Mouse (Mus musculus): ENCODE measurements around the gene Myod1.

Gene Myod1

GRCm38 (mm10) chr7:46393116-46393515, 16.8 kb downstream of the Myod1 start:
- DNase-seq, result peak; percentile 100

DNA sequence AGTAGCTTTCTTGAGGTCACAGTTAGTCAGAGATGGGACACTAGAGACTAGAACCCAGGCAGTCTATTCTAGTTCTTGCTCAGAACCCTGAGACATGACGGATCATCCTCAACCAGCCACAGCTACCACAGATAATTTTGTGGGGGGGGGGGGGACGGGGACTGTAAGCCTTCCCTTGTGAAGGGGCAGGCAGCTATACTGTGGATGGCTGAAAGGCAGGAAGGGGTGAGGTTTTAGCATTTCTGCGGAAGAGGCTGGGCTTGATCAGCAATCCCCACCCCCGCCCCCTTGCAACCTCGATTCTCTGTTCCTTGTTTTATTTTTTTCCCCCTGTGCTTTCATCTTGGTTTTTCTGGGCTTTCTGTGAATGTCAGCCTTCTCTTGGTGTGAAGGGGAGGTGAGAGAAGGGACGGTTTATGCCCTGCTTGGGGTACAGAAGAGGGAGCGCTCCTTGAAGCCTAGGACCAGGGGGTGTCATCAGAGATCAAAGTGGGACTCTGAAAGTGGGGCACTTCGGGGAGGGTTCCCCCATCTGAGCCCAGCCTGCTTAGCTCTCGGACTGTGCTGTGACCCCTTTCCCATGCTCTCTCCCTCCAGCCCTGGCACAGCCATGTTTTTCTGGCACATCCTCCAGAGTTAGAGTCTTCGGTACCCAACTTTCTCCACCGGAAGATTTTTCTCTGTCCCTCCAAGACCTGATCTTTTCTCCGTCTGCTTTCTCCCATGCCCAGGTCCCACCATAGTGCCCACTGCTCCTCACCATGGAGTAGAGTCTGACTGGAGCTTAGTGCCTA, 17.6 kb downstream of the Myod1 start:
- peak; percentile 59 for DNase-seq

GRCm38 (mm10) chr7:46394933-46395332, 18.7 kb downstream of the Myod1 start:
- DNase-seq, result peak; percentile 62

- no peak for DNase-seq
These were observed 19.3 kb downstream of the Myod1 start for GRCm38 (mm10) chr7:46395571-46395970.

DNA sequence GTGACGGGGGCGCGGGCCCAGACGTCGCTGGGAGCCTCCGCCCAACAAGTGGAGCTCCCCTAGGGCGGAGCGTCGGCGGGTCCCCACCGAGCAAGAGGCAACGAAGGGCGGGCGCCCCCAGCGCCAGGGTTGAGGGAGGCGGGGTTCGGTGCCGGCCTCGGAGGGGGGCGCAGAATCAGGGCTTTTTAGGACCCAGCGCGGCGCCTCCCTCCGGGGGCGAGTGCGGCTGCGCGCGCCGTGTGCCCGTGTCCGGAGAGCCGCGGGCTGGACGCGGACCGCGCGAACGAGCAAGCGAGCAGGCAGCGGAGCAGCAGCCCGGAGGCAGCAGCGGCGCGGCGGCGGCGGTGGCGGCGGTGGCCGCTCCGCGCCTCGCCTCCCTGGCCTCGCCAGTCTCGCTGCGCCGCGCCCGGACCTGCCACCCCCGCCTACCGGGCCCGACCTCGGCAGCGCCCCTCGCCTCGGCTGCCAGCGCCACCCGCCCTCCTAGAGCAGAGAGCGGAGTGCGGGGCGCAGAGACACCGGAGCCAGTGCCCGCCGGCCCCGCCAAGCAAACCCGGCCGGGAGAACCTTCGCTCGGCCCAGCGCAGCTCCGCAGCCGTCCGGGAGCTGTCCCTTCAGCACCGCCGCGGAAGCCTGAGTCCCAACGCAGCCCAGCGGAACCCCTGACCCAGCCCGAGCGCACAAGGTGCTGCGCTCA, 20.1 kb downstream of the Myod1 start, which contains the start of gene Kcnc1:
Gene Kcnc1, plus strand, starts transcription at position 267 of the 697 bp plus-strand sequence.
- DNase-seq, result peak; percentile 89

- peak; percentile 75 for DNase-seq
These were observed 20.9 kb downstream of the Myod1 start for GRCm38 (mm10) chr7:46396928-46397731.

DNA sequence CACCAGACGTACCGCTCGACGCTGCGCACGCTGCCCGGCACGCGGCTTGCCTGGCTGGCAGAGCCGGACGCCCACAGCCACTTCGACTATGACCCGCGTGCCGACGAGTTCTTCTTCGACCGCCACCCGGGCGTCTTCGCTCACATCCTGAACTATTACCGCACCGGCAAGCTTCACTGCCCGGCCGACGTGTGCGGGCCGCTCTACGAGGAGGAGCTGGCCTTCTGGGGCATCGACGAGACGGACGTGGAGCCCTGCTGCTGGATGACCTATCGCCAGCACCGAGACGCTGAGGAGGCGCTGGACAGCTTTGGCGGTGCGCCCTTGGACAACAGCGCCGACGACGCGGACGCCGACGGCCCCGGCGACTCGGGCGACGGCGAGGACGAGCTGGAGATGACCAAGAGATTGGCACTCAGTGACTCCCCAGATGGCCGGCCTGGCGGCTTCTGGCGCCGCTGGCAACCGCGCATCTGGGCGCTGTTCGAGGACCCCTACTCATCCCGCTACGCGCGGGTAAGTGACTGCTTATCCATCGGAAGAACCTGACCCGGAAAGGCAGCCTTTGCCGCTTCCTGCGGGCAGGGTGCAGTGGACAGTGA, 21.6 kb downstream of the Myod1 start:
- DNase-seq, result peak; percentile 59

GRCm38 (mm10) chr7:46398612-46399011, 22.3 kb downstream of the Myod1 start:
- DNase-seq, result peak; percentile 51

DNA sequence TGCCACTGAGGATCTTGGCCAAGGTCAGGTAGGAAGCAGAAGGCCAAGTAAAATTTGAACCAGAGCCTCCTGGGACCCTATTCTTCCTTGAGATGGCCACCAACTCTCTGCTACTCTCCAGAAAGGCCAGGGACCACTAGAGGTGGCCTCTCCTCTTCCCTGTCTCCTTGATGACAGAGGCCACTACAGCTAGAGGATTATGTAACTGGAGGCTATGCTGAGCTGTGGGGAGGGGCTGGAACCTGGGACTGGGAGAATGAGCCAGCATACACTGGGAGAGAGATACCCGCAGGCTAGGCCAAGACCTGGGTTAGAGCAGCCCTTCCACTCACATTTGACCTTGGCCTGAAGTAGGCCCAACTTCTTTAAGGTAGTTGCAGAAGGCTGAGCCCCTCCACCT, 23.4 kb downstream of the Myod1 start:
- DNase-seq, result peak; percentile 65

- DNase-seq, result peak; percentile 40
These were observed 24.1 kb downstream of the Myod1 start for GRCm38 (mm10) chr7:46400346-46400745.

DNA sequence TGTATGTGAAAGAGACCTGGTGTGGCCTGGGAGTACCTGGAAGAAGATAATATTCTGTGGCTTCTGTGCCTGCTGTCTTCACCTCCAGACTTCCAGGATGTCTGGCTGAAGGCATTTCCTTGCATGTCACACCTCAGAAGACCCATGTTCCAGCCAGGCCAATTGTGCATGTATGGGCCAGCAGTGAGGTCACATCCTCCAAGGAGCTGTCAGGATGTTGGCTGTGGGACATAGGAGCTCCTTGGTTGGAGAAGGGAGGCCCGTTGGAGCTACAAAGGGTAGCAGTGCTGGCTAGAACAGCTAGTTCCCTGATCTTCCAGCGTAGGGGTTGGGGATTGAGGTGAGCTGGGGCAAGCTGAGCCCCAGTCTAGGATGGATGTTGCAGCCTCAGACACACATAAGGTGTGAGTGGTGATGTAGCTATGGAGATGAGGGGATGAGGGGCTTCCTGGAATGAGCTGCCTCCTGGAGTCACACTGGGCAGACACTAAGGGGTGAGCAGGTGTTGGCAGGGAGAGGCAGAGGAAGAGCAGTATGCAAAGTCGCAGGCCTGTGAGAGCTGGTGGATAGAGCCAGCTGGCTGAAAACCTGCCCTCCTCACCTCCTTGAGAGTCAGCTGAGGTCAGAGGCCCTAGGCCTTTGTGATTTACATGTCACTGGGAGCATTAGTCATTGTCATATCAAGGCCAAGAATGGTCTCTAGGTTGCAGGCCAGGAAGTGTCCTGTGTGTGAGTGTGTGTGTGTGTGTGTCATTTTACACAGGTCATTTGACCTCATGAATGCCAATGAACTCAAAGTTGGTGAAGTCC, 25.3 kb downstream of the Myod1 start:
- DNase-seq, result peak; percentile 61

DNA sequence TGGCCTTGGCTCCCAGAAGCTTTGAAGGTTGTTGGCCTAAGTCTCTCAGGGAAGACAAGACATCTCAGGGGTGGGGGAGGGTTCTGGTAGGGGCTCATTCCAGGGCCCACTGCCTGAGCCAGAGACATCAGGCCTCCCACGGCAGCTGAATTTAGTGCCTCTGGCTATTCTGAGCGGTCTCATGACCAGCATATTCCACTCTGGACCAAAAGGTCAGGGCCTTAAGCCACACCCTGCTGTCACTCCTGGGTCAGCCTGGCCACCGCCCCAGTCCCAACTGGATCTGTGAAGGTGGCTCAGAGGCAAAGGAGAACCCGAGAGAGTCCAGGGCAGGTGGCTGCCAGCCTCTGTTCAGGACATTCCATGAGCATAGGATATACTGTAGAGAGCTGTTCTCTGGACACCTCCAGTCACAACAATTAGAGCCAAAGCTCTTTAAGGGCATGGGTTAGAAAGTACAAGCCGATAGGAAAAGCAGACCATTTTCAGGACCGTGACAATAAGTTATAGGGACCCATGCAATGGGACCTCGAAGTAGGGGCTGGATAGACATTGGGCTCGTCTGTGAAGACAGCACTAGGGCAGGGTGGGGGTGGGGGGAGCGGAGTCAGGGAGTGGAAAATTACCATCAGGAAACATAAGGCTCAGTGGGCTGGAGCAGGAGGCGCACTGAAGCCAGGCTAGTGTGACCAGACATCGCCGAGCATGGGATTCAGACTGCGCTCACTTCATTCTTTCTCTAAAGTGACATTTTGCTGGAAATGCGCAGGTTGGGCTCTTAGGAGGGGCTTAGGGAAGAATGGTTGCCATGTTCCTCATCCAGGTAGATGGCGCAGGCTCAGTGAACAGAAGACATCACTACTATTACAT, 27.6 kb downstream of the Myod1 start:
- DNase-seq, result peak; percentile 69

GRCm38 (mm10) chr7:46404756-46405155, 28.5 kb downstream of the Myod1 start:
- DNase-seq, result peak; percentile 54

DNA sequence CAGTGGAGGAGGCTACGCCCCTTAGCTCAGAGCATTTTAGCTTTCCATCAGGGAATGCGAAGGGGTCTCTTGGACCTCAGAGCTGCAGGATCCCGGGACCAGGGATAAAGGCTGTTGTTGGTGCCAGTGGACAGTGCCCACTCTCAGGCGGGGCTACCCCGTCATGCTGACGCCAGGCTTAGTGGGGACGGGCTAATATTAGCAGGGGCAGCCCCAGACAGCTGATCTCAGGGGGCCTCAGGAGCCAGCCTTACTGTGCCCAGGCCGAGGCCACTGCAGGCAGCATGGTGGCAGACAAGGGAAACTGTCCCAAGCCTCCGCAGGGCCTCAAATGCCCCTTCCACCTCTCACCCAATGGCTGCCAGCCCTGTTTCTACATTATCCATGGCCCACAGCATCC, 32.3 kb downstream of the Myod1 start:
- DNase-seq, result no peak

GRCm38 (mm10) chr7:46409204-46409789, 33.0 kb downstream of the Myod1 start:
- no peak for DNase-seq

DNA sequence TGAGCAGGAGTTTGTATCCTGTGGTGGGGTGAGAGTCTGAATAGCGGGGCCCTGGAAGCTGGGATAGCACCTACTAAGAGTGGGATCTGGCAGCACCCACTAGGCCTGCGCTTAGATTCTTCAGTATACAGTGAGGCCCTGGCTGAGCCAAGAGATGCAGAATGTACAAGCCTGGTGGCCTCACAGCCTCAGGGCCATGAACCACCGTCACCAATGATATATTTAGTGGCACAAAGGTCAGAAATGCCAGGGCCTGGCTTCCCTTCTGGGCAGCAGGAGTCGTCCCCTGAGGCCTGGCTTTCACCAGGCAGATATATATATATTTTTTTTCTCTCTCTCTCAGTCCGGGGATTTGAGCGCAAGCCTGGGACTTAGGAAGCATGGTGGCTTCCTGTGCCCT, 34.5 kb downstream of the Myod1 start:
- DNase-seq, result no peak

- DNase-seq, result no peak
These were observed 36.5 kb downstream of the Myod1 start for GRCm38 (mm10) chr7:46412823-46413222.

- no peak for DNase-seq
These were observed 37.9 kb downstream of the Myod1 start for GRCm38 (mm10) chr7:46413959-46414725.

DNA sequence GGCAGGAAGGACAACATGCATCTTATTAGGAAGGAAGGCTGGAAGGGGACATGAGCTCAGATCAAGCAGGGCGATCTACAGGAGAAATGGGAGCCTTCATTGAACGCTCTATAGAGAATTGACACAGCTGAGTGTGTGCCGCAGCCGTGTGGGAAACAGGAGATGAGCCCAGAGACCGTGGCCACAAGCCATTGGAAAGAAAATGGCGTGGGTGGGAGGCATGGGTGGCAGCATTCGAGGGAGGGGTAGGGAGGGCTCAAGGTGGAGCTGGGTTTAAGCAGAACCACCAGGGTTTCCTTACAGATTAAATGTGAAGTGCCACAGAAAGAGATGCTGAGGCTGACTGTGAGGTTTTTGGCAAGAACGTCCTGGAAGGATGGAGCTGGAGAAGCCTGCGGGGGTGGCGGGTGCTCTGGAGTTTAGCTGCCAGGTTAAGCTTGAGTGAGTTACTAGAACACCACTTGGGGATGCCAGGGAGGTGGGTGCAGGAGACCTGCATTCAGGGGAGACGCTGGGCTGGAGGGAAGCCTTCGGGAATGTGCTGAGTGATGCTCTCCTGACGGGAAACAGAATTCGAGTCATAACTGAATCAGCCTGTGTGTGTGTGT, 39.6 kb downstream of the Myod1 start:
- no peak for DNase-seq
